Mouse (Mus musculus) left cerebral cortex, postnatal 10 days (tissue): ENCODE data around the gene Myo1d. TPM values are rescaled to one million over a fixed set of nuclear protein-coding genes. Genes with fewer than 3 reads are reported as not detected.

Experiments
- DNase-seq, 2 experiments: peaks; one replicate each; pipeline ENCODE4 v3.0.0; 2021 to 2022; ENCODE audit warnings: low spot score in 2 of 2, mixed read lengths in 1 of 2; ENCODE audit errors: extremely low spot score in 1 of 2
- intact Hi-C: fragments of 180-260 bp; cut with DNase I; formaldehyde crosslinking; loops from one replicate; pipeline ENCODE4 v1.15.1; 2025
- total RNA-seq, 2 experiments: library from RNA; stranded (reverse); gene quantifications; 2 replicates each; pipeline ENCODE4 v1.2.3; 2021

Myo1d gene
- total RNA-seq, 2 experiments from 2014 or later, result 3.1 TPM

DNA sequence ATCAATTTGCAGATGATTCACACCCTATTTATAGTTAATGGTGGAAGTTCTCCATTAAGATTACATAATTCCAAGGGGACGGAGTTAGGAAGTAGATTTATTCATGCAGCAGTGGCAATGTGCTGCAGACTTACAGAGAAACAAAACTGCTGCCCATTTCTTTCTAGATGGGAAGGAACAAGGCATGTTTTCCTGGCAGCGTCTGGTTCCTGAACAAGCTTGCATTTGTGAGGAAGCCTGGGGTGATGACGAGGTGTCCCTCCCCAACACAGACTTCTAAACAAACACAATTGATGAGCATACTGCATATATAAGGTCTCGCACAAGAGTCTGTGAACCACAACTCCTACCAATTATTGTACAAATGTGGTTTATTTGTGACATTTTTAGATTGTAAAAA, 109.9 kb downstream of the Myo1d start:
- DNase-seq, result peak in 1 of 2 experiments; percentile 24
- intact Hi-C loops, result loop anchor here (2.0 to 5.0 kb wide), 2 partner anchors 193 to 243 kb away; partner anchors contain the start of genes Cdk5r1 and Psmd11

DNA sequence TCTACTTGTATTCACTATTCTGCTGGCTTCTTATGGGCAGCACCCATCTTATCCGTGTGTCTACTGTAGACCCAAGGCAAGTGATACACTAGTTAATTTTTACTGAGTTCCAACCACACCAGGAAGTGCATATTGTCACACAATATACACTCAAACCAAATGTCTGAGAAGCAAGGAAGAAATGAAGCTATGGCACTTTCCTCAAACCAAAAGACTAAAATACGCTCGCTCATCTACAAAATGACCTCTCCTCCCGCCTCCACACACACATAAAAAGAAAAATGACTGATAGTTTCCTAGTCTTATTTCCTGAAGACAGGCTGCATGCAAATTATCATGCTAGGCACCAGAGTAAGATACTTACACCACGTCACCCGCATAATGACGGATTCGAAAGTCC, 113.6 kb downstream of the Myo1d start:
- intact Hi-C loops, result no loop called here
- no peak for DNase-seq

DNA sequence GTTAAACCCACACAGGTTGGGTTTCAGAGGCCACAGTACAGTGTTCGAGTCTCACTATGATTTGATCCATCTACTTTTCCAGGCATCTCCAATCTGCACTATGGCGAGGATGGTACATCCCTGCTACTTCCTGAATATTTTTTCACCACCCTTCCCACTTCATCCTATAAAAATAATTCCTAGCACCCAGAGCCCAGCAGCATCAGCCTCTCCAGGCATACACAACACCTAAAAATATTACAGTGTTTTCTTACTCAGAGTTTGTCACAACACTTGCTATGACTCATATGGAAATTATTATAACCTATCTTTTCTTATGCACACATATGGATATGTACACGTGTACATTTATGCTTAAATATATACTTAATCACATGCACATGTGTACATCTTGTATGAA, 115.6 kb downstream of the Myo1d start:
- intact Hi-C loops, result loop anchor here (5.0 kb wide), 2 partner anchors 47 to 62 kb away; no protein-coding TSS in a partner anchor
- no peak for DNase-seq

DNA sequence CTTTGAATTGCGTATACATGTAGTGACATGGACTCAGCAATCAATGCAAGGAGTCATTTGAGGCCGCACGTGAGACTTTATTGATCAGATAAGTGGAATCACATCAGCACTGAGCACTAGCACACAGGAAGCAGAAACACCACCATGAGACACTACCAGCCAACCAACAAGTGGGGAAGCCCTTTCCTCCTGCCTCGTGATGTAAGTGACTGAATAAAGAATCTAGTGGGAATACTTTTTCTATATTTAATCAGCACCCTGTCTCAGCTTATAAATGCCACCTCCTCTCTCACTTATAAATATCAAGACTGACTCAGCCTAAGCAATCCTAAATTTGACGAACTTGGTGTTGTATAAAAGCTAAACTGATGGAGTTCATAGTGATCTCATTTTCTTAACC, 134.7 kb downstream of the Myo1d start:
- no peak for DNase-seq
- intact Hi-C loops, result no loop called here

DNA sequence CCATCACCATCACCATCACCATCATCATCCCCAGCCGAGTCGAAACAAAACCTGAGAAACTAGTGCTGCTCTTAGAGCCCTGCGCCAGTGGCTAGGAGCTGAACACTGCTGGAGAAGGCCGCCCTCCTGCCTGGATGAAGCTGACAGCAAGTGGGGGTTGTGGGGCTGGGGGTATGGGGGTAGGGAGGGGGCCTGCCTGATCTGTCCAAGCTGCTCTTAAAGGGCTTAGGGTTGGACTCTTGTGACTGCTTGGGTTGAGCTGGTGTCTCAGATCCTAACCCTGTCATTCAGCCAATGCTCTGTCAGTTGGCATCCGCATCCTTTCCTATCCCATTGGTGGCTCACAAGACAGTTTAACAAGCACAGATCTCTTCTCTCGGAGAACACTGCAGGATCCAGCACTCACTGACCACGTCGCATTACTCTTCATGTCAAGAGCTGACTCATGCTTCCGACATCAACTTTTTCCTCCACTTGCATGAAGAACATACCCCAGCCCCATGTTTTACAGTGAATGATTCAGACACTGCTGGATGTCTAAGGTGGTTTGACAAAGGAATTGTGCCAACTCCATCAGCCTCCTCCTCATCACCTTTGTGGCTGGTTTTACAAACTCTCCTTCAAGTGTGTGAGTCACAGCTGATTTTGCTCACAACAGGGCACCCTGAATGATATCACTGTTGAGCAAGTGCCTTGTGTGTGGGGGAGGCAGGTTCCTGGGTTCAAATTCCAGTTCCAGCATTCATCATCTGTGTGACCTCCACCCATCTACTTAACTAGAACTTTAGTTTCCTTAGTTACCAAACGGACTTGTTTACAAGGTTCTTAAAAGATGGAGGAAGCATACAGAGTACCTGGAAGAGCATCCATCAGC, 150.6 kb downstream of the Myo1d start:
- no peak for DNase-seq
- intact Hi-C loops, result no loop called here

DNA sequence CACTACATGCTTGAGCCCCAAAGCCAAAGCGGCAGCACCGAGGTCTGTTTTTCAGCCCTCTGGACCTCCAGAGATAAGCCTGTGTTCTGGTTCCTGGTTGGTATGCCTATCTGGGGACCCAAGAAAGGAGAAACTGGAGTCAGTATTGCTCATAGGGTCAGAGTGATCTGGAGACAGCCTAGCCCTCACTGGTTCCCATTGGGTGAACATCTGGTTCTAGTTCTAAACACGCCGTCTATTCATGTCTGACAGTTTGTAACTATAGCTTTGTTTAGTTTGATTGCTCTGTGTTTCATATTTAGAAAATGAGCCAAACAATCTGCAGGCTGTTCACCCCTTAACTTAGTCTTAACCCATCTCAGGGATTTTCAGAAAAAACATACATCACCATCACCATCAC, 151.2 kb downstream of the Myo1d start:
- intact Hi-C loops, result no loop called here
- no peak for DNase-seq

DNA sequence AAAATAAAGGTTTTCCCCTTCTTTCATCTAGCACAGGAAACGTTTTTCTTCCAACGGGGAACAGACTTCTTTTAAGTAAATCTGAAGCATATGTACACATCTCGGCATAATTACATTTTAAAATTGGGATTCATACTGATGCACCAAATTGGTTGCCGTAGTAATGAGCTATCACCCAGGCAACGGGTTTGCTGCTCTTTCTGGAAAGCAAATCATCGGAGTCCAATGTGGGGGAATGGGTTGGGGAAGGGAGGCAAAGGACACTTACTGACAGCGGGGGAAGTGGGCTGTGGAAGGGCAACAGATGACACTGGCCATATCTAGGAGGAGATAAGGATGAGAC, 156.8 kb downstream of the Myo1d start:
- DNase-seq, result peak in 1 of 2 experiments; percentile 70
- intact Hi-C loops, result no loop called here

DNA sequence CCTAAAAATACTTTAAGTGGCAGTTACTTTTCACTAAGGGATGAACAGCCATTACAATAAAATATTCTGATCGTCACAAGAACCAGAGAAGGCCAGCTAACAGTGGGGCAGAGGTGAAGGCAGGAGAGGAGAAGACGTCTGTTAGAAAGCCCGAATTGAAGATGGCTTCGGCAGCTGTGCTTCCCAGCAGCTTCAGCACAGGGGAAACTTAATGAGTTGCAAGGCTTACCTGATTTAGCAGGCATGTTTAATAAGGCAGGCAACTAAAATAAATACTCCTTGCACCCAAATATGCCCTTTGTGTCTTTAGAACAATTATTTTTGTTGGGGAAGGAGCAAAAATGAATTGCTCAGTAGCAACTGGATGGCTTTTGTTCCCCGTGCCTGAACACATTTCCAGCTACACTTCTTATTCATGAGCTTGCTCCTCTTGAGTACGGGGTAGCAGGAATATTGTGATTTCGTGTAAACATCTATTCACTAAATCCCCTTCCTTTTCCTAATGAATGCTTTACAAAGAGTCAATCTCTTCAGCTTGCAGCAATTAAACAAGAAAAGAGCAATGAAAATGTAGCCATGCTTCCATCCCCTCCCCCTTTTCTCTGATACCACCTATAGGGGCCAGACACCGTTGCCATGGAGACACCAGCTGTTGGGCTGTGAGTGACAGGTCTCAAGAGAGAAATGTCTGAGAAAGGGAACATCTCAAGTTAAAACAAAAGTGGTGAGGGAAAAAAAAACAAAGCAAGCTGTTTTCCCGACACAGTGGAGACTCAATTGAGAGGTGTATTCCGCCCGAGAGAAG, 157.4 kb downstream of the Myo1d start:
- DNase-seq, result peak; percentile 52 to 55
- intact Hi-C loops, result no loop called here

DNA sequence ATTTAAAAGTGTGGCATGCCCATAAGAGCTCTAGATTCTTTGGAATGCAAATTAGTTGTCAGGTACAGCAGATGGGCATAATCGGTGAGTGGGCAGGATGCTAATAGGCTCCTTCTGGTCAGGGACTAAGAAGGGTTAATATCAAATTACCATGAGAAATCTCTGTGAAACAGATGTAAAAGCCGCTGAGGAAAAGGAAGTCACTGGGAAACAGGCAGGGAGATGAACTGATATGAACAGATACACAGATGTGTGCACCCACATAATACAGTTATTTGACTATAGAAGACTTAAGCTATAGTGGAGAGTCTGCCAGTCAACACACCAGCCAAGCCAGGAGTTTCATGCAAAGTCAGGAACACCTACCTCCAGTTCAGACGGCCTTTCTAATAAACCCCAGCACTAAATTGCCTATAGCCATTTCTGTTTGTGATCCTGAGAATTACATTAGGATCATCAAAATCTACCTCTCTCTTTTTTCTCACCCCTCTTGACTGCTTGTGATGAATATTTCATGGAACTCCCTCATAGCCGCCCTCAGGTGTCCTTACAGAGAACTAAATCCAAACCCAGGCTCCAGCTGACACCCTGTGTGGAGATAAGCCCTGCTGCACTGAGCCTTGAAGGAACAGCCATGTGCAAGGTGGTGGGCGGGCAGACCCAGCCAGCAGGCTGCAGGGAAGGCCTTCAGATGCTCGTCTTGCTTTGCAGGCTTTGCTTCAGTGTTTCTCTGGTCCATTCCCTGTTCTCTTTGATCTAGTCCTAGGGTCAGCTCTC, 164.7 kb downstream of the Myo1d start:
- intact Hi-C loops, result loop anchor here (5.0 kb wide), 1 partner anchor 47 kb away; no protein-coding TSS in a partner anchor
- DNase-seq, result no peak

DNA sequence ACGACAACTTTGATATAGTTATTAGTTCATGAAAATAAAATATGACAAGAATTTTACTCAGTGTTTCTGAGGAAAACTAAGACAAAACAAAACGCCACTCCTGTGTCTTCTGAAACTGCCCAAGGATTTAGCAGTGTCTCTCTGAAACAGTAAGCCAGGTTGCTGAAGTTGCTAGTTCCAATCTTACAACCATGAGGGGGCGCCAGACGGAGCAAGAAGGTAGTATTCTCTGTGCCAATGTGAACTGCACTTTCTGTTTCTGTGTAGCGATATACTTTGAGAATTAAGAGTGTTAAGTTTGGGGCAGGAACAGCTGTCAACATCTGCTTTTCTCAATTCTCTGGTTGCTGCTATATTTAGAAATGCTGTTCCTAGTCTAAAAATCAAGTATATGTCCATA, 165.4 kb downstream of the Myo1d start:
- DNase-seq, result peak; percentile 53 to 55
- intact Hi-C loops, result no loop called here

DNA sequence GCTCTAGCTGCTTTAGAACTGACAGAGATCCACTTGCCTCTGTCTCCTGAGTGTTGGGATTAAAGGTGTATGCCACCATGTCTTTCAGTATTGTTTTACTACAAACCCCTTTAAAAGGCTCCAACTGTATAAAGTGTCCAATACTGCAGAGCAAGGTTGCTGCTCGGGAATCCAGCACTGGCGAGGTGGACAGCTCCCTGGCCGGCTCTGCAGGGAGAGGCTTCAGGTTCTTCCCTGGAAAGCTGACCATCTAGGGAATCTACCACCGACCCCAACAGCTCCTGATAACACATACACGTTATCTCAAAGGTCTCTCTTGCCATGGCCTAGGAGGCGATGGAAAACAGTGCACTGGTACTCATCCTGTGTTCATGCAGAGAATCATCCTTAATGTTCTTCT, 166.3 kb downstream of the Myo1d start:
- intact Hi-C loops, result no loop called here
- DNase-seq, result no peak

DNA sequence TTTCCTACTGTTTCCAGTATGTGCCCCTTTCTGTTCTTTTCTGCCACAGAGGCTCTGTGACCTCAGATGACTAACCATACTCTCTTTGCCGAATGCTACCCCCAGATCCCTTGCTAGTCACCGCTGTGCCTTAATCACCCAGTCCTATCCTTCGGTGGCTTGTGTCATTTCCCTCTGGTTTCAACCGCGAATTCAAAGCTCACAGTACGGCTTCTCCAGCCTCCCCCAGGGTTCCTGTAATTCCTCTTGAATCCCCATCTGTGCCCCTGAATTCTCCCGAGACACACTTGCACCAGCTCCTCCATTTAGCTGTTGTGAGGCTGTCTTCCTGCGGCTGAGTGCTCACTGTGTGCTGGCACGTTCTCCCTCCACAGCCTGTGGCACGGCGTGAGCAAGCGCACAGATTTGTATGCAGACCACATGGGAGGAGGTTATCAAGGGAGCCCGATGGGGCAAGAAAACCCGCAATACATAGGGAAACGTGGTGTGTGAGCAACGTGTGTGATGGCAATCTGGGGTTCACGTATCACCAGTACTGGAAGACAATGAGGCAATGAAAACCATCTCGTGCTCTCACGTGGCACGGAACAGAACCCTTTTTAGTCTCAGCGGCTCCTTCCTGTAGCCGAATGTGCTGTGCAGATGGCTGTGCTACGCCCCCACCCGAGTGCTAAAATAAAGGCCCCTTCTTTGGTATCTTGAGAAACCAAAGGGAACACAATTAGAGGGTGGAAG, 177.0 kb downstream of the Myo1d start:
- DNase-seq, result peak; percentile 70 to 83
- intact Hi-C loops, result loop anchor here (5.0 kb wide), 4 partner anchors 36 to 121 kb away; no protein-coding TSS in a partner anchor

DNA sequence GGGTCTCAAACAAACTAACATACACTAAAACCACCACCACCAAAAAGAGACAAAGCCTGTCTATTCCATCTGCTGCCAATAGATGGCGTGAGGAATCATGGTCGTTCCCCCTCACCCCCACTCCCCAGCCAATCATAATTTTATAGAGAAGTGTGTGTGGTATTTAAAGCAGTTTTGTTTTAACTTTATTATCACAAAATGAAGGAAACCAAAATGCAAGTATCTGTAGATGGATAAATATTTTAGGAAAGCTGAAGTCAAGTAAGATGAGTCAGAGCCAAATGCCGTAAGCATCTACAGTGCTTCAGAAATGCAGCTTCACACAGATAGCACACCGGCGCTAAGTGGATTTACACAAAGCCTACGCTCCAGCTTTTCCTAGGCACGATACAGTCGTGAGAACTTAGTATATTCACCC, 177.8 kb downstream of the Myo1d start:
- intact Hi-C loops, result loop anchor here (5.0 kb wide), 4 partner anchors 35 to 120 kb away; no protein-coding TSS in a partner anchor
- DNase-seq, result peak; percentile 44 to 45

DNA sequence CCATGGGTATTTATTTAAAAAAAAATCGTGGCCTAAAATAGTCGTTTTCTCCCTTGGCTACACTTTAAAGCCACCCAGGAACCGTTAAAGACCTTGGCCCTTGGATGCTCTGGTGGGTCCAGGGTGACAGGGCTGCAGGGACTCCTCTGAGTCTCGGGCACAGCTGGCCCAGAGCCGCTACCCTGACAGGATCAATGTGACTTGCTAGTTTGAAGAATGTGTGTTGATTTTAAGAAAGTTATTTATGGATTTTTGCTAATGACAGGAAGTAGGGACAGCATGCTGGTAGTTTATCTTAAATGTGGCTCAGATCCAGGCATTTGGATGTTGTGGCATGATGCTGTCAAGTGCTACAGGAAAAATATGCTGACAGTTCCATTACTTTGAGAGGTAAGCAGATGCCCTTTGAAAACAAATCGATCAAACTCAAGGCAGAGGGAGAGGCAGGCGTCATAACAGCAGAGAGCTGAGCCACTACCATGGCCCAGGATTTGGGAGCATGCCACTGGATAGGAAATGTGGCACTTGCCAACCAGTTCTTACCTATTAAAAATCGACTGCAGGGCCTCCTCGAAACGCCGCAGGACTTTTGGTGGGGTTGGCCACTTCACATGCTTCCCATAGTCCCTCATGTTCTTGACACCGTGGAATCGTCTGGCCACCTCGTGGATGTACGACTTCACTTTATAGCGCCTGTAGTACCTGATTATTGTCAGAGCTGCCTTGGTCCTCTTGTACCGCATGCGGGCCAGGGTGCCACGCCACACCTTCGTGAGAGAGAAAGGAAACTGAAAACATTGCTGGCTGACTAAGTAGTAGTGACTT, 178.6 kb downstream of the Myo1d start:
- no peak for DNase-seq
- intact Hi-C loops, result loop anchor here (5.0 kb wide), 4 partner anchors 34 to 119 kb away; no protein-coding TSS in a partner anchor

DNA sequence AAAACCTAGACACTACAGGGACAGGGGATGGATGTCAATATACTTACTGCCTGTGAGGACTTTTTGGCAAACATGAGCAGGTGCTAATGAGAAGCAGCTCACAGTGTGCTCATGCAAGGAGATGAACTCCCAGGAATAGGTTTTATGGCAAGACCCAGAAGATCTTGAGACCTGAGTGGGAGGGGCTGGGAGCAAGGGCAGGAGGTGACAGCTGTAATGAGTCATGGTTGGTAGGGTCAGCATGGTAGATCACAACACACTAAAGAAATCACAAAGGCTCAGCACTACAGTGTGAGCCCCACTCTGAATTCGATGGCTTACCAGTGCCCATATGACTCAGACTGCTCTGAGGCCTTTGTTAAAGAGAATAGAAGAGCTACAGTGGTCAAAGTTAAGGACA, 184.3 kb downstream of the Myo1d start:
- DNase-seq, result no peak
- intact Hi-C loops, result no loop called here

DNA sequence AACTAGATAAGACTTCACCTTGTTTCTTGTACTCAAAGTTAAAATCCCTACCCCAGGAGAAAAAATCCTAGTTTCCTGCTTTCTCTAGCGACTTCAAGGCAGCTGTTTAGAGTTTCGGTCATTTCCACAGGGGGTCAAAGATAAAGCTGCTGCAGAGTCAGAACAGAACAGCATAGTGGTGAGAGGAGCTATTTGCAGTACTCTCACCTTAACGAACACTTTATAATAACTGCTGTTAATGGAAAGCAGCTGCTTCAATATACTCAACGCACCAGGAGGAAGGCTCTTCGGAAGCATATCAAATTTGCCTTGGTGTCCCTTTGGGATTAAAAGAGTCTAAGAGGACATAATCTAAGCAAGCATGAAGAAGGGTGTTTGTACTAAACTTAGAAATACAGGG, 190.4 kb downstream of the Myo1d start:
- intact Hi-C loops, result no loop called here
- DNase-seq, result no peak

DNA sequence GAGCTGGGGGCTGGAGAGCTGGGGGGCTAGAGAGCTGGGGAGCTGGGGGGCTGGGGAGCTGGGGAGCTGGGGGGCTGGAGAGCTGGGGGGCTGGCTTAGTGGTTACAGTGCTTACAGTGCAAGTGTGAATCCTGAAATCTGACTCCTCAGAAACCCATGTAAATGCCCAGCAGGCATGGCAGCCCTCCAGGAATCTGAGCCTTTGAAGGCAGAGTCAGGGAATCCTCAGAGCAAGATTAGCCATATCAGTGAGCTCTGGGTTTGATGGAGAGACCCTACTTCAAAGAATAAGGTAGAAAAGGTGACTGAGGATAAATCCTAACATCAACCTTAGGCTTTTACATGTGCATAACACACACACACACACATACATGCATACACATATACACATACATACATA, 194.1 kb downstream of the Myo1d start:
- no peak for DNase-seq
- intact Hi-C loops, result no loop called here

DNA sequence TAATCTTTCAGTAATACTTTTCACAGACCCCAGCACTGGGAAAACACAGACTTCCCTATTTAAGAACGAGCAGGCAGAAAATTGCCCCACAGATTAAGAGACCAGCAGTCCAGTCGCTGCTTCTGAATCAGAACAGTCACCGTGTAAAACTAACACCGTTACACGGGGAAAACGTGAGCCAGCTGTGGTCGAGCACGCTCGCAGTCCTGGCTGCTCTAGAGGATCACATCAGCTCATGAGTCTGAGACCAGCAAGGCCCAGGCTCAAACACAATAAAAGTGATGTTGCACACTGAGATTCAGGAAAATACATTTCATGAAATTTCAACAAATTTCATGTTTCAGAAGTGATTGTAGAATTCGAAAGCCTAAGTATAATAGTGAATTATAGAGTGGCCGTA, 194.6 kb downstream of the Myo1d start:
- DNase-seq, result no peak
- intact Hi-C loops, result no loop called here
